Mouse (Mus musculus): ENCODE results near the gene Wdr81.

Gene Wdr81

GRCm38 (mm10) chr11:75453991-75454930, at the start of gene Wdr81:
Gene Wdr81 (minus strand): TSS chr11:75454717.
- DNase-seq = peak; percentile 82

GRCm38 (mm10) chr11:75498126-75498525, 43.6 kb upstream of the Wdr81 start:
- no peak for DNase-seq

GRCm38 (mm10) chr11:75494296-75495049, 40.0 kb upstream of the Wdr81 start:
- no peak for DNase-seq

- DNase-seq = no peak
Measured at GRCm38 (mm10) chr11:75487496-75487895, 33.0 kb upstream of the Wdr81 start.

GRCm38 (mm10) chr11:75486601-75487285, 32.2 kb upstream of the Wdr81 start, which contains the start of gene Prpf8:
Gene Prpf8 (plus strand): TSS chr11:75486816.
- peak; percentile 99 for DNase-seq

GRCm38 (mm10) chr11:75486192-75486591, 31.7 kb upstream of the Wdr81 start:
- DNase-seq = no peak

GRCm38 (mm10) chr11:75473376-75473775, 18.9 kb upstream of the Wdr81 start:
- DNase-seq = no peak

- no peak for DNase-seq
Measured at GRCm38 (mm10) chr11:75472469-75473081, 18.1 kb upstream of the Wdr81 start.

- DNase-seq = no peak
Measured at GRCm38 (mm10) chr11:75470675-75471074, 16.2 kb upstream of the Wdr81 start.

GRCm38 (mm10) chr11:75469261-75469660, 14.7 kb upstream of the Wdr81 start:
- no peak for DNase-seq

- DNase-seq = no peak
Measured at GRCm38 (mm10) chr11:75468410-75468809, 13.9 kb upstream of the Wdr81 start.

- DNase-seq = no peak
Measured at GRCm38 (mm10) chr11:75467512-75468215, 13.1 kb upstream of the Wdr81 start.

- DNase-seq = no peak
Measured at GRCm38 (mm10) chr11:75466731-75467505, 12.4 kb upstream of the Wdr81 start.

GRCm38 (mm10) chr11:75465051-75465450, 10.5 kb upstream of the Wdr81 start:
- DNase-seq = no peak

GRCm38 (mm10) chr11:75464417-75464816, 9.9 kb upstream of the Wdr81 start:
- DNase-seq = peak; percentile 34

GRCm38 (mm10) chr11:75463624-75464023, 9.1 kb upstream of the Wdr81 start:
- DNase-seq = peak; percentile 41

- peak; percentile 69 for DNase-seq
Measured at GRCm38 (mm10) chr11:75462865-75463336, 8.4 kb upstream of the Wdr81 start.

GRCm38 (mm10) chr11:75462253-75462783, 7.8 kb upstream of the Wdr81 start:
- DNase-seq = peak; percentile 78

- no peak for DNase-seq
Measured at GRCm38 (mm10) chr11:75461743-75462252, 7.3 kb upstream of the Wdr81 start.

Data from cerebellum, adult 9-10 months (tissue).